Mouse (Mus musculus) kidney, postnatal 4 days (tissue): ENCODE measurements around the gene Coro2b.
A peak's percentile ranks its signal among the peaks of the same experiment; 100 is the strongest.

ENCODE experiments used
- DNase-seq, 2 experiments: peaks; one replicate each; pipeline ENCODE4 v3.0.0; 2021; ENCODE audit warnings: mixed read lengths in 2 of 2

Gene Coro2b

DNA sequence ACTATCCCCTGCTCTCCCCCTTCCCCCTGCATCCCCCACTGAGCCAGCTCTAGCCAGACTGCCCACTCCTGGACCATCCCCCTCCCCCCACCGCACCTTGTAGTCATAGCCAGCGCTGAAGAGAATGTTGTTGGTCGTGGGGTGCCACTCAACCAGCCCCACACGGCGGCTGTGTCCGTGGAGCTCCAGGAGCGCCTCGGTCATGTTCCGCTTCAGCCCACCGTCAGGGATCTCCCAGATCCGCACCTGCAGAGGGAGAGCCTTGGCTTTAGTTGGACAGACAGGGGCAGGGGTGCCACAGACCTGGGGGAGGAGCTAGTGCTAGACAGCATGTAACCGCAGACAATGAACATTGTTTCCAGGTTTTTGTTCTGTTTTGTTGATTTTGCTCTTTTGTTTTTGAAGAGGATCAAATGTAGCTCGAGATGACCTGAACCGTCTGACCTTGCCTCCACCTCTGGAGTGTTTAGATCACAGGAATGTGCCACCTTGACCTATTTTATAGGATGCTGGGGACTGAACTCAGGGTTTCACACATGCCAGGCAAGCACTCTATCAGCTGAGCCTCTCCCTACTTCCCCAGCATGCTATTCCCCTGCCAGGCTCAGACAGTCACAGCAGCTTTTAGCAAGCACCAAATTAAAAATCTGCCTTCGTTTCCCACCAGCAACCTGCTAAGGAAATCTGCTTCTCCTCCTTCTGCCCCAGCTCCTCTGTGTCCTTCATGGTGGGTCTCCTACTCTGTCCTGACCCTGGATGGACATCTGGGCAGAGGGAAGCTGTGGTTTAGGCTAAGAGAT, 104.4 kb downstream of the Coro2b start:
- DNase-seq: no peak

DNA sequence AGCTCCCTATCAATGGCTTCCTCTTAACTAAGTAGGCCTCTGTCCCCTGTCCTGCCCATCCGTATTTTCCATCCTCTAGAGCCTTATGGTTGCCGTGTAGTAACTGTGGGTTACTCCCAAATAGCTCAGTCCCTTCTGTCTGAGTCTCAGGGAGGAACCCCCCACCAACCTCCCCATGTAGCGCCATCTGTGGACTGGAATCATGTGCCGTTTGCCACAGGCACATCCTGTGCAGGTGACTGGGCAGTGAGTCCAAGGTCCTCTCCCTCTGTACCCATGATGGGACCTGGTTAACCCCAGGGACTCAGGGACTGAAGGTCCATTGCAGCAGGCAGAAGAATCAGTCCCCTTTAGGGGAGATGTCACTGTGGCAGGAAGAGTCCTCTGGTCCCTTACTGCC, 106.1 kb downstream of the Coro2b start:
- no peak for DNase-seq

DNA sequence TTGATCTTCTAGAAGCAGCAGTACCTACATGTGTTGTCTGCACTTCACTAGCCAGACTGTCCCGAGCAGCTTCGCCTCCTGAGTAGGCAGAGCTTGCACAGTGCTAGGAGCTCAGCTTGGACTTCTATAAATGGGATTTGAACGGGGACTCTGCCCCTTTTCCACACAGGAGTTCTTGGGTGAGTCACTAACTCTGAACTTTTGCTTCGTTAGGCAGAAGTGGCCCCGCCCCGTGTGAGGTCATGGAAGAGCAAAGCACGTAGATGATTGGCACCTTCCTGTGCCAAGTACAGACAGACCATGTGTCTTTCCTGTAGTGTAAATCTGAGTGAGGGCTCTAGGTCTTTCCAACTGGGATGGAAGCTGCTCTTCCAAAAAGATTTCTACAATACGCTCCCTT, 109.8 kb downstream of the Coro2b start:
- no peak for DNase-seq

DNA sequence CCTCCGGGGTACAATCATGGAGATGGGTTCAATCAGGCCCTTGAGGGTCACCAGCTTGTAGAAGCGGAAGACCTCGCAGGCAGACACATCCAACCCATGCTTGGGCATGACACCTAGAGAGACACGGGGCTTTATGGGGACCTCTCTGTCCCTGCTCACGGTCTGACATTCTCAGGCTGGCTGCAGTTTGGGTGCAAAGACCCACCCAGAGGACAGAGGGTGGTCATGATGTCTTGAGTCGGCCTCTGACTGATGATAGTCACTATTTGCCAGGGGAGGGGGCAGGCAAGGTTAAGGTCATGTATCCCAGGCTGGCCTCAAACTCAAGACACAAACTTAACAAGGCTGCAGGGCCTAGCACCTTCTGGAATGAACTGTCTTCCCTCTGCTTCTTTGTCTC, 110.3 kb downstream of the Coro2b start:
- DNase-seq: no peak

DNA sequence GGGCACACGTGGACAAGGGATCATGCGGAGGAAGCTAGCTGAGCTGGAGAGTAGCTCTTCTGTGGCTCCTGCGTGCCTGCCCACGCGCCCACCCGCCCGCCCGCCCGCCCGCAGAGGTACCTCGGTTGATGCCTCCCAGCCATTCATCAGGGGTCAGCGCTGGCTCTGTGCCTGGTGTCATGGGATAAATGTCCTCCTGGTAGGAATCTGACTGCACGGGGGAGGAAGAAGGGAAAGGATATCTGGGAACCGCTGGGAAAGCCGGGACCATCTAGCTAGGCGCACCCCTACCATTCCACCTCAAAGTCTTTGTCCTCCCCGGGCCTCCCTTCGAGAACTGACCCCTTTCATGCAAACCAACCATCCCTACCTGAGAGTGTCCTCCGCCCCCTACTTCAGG, 110.8 kb downstream of the Coro2b start:
- peak; percentile 57 to 66 for DNase-seq

DNA sequence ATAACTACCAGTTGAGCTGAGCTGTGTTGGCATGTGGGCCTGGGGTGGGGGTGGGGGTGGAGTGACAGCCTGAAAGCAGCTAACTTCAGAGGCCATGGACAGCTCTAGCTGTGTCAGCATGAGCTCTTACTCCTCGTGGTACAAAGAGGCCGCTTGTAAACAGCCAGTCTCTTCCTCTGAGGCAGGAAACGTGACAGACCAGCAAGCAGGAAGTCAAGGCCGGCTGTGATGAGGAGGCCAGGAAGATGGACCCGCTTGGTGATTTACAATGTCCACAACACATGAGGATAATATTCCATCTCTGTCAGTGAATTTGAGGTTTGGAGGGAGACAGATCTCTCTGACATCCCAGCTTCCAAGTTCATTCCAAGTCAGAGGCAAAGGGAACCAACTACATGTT, 111.6 kb downstream of the Coro2b start:
- DNase-seq: peak in 1 of 2 experiments; percentile 47

DNA sequence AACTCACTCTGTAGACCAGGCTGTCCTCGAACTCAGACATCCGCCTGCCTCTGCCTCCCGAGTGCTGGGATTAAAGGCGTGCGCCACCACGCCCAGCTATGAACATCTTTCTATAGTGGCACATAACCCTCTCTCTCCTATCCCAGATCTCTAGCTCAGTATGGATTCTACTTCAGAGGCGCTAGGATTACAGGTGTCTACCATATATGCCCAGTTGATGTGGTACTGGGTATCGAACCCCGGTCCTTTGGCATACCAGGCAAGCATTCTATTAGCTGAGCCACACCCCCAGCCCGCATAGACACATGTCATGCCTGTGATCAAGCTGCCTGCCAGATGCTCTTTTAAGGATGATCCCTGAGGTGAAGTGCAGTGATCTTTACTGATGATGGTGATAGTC, 113.0 kb downstream of the Coro2b start:
- DNase-seq: no peak

DNA sequence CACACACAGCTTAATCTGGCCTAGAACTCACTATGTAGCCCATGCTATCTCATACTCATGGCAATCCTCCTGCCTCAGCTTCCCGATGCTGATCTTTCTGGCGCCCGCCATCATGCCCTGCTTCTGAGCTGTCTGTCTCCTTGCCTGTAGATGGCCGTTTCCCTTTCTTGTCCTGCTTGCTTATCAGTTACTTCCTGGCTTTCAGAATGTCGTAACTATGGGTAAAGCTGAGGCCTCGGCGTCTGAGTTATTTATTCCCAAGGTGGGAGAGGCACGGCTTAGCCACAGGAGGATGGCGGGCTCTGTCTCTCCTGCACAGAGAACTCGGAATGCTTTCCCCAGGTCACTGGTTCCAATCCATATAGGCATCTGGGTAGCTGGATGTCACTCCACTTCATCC, 113.9 kb downstream of the Coro2b start:
- DNase-seq: no peak

DNA sequence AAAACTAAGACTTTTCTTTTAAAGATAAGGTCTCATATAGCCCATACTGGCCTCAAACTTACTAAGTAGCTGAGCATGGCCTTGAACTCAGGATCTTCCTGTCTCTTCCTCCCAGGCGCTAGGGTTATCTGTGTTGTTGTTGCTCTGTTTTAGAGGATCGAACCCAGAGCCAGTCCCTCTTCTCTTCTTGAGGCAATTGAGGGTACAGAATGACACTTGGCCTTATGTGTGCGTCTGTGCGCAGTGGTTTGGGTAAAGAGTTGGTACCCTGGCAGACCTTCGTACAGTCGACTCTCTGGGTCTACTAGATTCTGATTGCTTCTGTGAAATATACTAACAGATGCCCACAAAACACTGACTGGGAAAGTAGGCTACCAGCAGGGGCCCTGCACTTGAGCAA, 114.9 kb downstream of the Coro2b start:
- DNase-seq: no peak

DNA sequence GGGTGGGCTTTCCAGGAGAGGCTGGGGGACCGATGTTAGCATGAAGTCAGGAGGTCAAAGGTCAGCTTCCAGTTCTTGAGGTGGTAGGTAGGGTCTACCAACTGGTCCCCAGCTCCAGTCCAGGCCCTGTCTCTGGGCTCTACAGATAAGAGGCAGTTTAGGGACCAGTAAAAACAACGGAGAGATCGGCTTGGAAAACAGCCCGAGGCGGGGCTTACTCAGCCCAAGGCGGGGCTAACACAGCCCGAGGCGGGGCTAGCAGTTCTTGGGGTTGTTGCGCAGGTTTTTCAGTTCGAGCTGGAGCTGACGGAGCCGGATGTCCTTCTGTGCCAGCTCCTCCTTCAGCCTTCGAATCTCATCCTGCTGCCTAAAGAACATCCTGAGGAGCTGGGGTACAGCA, 115.8 kb downstream of the Coro2b start:
- DNase-seq: peak; percentile 87 to 91

DNA sequence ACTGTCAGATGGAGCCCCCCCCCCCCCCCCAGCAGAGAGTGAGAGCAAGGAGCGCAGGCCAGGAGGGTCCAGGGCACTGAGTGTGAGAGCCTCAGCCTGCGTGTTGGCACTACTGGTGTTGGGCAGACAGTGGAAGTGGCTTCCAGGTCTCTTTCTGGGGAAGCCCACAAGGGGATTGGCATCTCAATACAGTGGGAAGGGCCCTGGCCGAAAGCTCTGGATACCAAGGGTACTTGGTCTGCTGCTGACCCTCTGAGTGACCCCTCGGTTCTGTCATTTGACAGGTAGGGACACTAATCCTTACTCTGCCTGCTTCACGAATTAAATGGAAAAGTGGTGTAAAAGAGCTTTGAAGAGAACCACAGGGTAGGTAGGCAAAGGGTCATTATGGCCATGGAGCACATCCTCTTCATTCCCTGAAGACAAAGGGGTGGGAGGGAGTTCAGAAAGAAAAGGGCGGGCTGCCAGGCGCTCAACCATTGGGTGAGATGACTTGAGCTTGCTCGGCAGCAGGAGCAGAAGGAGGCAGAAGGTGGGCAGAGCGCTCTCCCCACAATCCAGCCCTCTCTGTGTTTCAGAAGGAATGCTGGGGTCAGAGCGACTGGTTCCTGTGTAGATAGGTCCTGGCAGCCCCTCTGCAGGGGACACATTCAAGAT, 116.5 kb downstream of the Coro2b start:
- DNase-seq: peak; percentile 54 to 73

DNA sequence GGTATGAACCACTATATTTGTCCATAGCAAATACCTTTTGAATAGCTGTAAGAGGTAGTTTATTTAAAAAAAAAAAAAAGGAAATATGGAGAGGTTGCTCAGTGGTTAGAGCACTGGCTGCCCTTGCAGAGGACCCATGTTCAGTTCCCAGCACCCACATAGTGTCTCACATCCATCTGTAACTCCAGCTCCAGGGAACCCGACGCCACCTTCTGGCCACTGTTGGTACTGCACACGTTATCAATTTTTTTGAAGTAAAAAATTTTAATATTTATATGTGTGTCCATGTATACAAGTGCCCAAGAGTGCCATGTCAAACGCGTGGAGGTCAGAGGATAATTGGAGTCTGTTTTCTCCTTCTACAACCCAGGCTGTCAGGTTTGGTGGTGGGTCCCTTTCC, 118.1 kb downstream of the Coro2b start:
- no peak for DNase-seq

DNA sequence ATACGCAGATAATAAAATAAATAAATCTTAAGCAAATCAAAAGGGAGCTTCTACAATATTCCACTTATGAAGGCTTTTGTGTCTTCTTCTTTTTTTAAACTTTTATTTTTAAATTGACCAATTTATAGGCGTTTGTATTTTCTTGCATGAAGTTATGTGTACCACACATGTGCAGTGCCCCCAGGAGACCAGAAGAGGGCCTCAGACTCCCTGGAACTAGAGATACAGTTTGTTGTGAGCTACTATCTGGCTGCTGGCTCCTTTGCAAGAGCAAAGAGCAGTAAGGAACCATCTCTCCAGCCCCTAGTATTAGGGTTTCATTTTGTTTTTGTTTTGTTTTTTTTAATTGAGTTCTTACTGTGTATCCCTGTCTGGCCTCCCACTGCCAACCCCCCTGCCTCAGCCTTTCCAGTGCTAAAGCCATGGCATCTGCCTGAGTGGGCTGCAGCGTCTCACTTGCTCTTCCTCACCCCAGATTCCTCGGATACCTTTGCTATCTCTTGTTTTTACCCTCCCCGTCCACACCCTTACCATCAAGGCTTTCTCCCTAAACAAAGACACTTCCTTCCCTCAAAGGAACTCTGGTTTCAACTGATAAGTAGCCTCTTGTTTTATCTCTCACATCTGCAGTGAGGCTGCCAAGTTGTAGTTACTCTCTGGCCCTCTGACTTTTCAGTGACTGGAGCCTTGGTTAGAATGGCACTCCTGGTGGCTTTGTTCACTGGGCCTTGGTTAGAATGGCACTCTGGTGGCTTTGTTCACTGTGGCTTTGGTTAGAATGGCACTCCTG, 129.3 kb downstream of the Coro2b start:
- DNase-seq: no peak

DNA sequence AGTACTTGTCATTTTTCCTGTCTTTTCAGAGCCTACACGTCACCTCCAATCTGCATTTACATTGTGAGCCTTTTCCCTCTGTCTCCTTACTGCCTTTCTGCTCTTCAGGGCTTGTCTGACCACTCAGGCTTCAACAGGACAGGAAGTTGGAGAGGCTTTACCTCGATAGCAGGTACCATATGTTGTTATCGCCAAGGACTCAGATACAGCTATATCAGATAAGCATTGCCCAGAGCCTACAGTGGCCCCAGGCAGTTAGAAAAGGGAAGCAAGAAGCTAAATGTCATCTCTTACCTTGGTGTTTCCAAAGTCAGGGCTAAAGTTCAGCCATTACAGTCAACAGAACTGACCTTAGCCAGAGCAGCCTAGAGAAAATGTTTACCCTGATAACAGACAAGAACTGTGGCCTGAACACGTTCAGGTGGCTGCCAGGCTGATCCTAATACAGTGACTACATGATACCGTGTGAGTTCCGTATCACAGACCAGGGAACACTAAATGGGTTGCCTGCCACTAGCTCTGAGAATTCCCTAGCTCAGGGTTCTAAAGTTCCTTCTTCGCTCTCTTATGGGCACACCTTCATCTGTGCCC, 130.3 kb downstream of the Coro2b start:
- no peak for DNase-seq

DNA sequence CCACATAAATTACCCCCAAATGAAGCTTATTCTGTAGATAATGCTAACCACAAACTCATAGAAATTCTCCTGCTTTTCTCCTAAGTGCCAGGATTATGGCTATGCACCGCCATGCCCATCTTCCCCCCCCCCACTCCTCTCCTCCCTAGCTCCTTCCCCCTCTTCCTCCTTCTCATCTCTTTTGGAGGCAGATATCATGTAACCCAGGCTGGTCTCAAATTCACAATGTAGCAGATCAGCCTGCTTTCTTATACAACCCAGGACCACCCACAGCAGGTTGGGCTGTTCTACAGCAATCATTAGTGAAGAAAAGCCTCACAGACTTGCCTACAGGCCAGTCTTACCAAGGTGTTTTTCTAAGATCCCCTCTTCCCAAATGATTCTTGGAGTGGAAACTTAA, 135.3 kb downstream of the Coro2b start:
- no peak for DNase-seq

DNA sequence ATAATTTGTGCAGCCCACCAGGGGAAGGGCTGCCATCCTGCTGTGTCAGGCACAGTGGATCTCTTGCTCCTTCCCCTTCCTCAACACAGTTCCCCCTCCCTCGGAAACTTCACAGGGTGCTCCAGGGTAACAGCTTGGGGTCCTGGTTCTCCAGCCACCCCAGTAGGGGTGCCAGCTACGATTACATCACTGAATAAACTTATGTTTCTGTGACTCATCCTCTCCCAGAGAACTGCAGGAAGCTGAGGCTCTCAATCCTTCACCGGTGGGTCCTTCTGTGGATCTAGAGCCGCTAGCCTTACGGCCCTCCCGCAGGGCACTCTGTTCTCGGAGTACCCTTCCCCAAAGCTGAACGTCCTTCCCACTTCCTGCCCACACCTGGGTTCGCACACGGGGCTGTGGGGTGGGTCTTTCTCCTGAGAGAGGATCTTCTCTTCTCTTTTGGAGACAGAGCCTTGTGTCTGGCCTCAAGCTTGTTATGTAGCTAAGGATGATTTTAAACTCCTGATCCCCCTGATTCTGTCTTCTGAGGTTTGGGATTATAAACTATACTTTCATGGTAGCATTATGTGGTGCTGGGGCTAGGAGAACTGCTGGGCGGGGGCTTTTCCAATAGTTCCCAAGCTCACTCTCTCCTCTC, 136.2 kb downstream of the Coro2b start:
- no peak for DNase-seq

DNA sequence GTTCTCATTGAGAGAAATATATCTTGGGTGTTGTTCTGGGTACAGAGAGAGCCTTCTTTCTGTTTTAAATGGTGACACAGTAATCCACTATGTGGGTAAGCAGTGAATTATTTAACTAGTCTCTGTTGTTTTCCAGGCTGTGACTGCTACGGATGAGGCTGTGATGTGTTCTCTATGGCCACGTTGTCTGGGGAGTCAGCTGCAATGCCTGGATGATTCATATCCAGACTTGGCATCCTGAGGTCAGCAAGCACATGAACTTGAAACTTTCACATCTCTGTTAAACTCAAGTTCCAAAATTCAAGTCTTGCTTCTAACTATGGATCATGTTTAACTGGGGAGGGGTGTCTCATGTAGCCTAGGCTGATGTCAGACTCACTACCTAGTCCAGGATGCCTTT, 142.7 kb downstream of the Coro2b start:
- DNase-seq: no peak

DNA sequence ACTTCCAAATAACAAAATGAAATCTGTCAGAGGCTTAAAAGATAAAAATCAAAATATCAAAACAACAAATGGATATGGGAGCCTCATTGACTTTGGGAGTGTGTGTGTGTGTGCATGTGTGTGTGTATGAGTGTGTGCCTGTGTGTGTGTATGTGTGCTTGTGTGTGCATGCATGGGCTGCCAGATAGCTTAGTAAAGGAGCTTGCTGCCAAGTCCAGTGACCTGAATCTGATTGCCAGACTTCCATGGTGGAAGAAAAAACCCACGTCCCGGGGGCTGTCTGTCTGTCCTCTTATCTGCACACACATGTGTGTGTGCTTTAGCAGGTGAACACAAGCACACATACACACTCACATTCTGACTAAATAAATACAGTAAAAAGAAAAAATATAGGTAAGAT, 143.3 kb downstream of the Coro2b start:
- no peak for DNase-seq

DNA sequence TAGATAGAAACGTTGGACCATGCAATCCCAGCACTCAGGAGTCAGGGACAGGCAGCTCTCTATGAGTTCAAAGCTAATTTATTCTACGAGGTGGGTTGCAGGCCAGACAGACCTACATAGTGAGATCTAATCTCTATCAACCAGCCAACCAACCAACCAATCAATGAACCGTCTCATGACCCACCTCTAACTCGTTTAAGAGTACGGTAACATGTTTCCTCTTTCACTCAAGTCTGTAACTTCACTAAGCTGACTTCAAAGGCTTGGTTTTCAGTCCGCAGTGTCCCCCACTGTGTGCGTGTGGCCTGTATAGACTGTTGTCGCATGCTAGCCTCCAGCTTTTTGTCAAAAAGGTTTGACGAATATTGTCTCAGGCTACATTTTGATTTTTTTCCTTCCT, 147.1 kb downstream of the Coro2b start:
- DNase-seq: no peak

DNA sequence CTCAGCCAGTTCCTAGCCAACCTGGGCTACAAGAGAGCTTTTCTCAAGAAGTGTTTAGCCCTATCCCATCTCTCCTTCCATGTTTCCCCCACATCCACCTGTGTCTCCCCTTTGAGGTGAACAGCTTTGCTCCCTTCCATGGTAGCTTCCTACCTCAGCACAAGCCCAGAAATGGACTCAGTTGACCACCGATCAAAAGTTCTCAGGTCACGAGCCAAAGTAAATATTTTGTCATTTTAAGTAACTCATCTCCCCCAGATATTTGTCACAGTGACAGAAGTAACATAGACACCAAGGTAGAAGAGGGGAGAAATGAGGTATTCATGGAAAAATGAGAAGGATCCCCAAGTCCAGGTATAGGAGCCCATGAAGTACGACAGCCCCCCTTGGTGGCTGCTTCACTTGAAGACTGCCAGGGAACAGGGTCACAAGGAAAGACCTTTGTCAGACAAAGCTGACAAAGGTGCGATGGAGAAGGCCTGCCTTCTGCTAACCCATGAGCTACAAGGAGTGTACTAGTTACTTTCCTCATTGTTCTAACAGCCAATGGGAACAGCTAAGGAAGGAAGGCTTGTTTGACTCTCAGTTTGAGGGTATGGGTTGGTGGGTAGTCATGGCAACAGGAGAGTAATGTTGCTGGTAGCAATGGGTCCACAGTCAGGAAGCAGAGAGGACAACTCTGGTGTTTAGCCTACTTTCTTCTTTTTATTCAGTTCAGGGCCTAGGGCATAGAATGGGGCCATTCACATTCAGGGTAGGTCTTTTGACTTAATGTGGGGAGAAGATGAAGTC, 150.9 kb downstream of the Coro2b start:
- DNase-seq: no peak

DNA sequence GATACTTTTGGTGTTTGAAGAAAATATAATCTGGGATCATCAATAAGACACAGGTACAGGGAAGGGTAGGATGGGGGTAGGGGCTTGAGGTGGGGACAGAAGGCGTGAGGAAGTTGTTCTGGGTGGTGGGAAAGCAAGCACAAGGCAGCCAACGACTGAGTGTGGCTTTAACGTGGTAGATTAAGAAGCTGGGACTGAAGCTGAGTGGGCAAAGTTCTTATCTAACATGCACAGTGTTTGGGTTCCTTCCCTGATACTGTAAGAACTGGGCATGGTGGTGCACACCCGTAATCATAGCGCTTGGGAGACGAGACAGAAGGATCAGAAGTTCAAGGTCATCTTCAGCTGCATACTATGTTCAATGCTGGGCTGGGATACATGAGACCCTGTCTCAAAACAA, 151.8 kb downstream of the Coro2b start:
- DNase-seq: no peak

DNA sequence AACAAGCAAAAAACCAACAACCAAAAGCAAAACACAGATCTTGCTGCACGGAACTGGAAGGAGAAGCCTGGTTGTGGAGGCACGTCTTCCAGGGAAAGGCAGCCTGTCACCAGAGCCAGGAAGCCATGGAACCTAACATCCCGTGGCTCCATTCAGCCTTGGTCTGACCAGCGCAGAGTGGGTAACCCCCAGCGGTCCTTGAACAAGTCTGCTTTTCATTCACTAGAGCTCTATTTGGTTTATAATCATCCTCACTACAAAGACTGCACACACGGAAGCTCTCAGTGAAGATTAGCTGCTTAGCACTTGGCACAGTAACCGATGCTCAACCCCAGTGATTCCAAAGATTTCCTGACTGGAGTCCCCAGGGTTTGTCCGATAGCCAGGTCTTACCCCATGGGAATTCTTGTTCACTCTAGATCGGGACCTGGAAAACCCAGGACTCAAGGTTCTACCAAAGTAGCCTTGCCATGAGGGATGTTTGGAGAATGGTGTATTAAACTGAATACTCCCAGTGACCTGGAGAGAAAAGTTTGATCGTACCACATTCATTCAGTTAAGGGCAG, 154.2 kb downstream of the Coro2b start:
- no peak for DNase-seq
